Mouse (Mus musculus) megakaryocyte, embryonic 14.5 days (primary cell): ENCODE data around the gene Tmem30a. TPM values are rescaled to one million over a fixed set of nuclear protein-coding genes. Genes with fewer than 3 reads are reported as not detected.

Experiments
- H3K27me3 ChIP-seq: replicated peaks from 2 replicates; pipeline ENCODE3; 2012; ENCODE audit warnings: inconsistent platforms
- H3K36me3 ChIP-seq: replicated peaks from 2 replicates; pipeline ENCODE3; 2012; ENCODE audit warnings: low read length, inconsistent platforms, mixed read lengths
- H3K4me1 ChIP-seq: 2 replicates; pipeline ENCODE4 v1.6.1; 2012; ENCODE audit warnings: inconsistent platforms
- H3K4me3 ChIP-seq: replicated peaks from 2 replicates; pipeline ENCODE3; 2012; ENCODE audit warnings: moderate library complexity, mild to moderate bottlenecking, inconsistent platforms
- H3K9me3 ChIP-seq: 2 replicates; pipeline ENCODE4 v1.6.1; 2012; ENCODE audit warnings: inconsistent platforms
- FLI1 ChIP-seq: IDR thresholded peaks from 2 replicates; pipeline ENCODE4 v1.6.1; 2012; ENCODE audit warnings: low read length, inconsistent platforms, mixed read lengths
- GATA1 ChIP-seq: IDR thresholded peaks from 3 replicates; pipeline ENCODE4 v1.6.1; 2012; ENCODE audit warnings: mixed read lengths, low read length, inconsistent platforms, borderline replicate concordance
- polyA plus RNA-seq: library from polyadenylated mRNA; stranded (reverse); fragments of >175 nt; gene quantifications from 2 replicates; pipeline ENCODE4 v1.2.3, GENCODE M21; 2012; ENCODE audit warnings: low replicate concordance; ENCODE audit not compliant: insufficient read depth

Tmem30a gene
- polyA plus RNA-seq, 1 experiment = 64.6 TPM

DNA sequence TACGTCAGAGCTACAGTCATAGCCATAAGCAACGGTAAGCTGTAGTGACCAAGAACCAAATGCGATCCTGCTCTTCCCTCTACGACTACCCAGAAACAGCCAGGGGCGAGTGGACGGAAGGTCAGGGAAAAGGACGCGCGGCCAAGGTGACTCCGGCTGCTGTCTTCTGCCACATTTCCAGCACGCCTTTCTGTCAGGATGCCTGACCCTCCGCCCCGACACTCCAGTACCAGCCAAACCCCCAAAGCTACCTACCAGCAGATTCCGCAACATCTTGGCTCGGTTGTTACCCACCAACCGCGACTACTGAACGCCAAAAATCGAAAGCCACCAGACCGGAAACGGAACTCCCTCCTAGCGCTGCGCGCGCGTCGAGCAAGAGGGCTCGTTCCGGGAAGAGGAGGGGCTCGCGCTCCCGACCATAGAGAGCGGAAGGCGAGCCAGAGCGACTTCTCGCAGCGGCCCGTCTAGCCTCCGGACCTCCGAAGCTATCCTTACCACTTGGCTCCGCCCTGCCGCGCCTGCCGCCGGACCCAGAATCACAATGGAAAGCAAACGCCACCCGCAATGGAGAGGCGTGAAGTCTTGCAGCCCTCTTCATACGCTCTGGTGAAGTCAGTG, 33.8 kb downstream of the Tmem30a start, which contains the start of gene Cox7a2:
TSS of gene Cox7a2 (minus strand) at position 494 of the 621 bp plus-strand sequence.
- Histone ChIP-seq H3K27me3 (no peaks in the 10 kb centered on the region), H3K4me1 (peaks cover 22% of the 10 kb centered on the region), H3K9me3 (peaks cover 7% of the 10 kb centered on the region), H3K36me3 (peaks cover 37% of the 10 kb centered on the region), H3K4me3 (peak within 1 kb of the TSS; percentile 92)
- TF ChIP-seq GATA1 = no peak
- TF ChIP-seq FLI1 = peak; percentile 89

DNA sequence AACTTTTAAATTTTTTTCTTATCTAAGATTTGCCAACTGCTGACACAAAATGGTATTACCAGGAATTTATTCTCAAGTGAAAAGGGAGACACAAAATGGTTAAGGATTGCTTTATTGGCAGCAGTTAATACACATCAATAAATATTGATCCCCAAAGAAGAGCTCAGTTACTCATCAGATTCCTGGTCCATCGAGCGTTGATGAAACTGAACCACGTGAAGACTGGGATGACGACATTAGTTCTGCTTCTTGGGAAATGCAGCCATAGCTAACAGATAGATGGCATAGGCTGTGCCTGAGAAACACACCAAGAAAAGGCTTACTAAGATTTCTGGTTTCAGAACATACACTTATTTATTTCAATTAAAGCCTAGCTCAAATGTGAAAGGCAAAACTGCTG, 38.0 kb downstream of the Tmem30a start:
- Histone ChIP-seq H3K9me3 (no peaks in the 10 kb centered on the region), H3K27me3 (no peaks in the 10 kb centered on the region), H3K4me3 (no peak overlapping the region), H3K36me3 (peaks cover 64% of the 10 kb centered on the region), H3K4me1 (peaks cover 24% of the 10 kb centered on the region)
- TF ChIP-seq GATA1 (no peak), FLI1 (no peak)

DNA sequence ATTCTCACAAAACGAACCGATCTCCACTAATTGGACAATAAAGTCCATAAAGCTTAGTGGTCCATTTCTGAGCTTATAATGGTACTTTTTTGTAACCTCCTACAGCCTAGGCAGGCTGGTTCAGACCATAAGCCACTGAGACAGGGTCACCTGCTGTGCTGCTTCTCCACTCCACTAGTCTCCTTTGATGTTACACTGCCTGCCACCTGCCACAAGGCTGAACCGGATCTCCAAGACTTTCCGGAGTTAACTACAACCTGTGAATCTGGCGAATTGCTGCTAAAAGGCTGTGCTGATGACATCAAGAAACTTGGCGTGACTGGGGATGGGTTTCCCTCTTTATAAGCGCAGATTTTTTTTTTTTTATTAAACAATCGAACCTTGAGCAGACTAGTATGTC, 41.5 kb downstream of the Tmem30a start:
- Histone ChIP-seq H3K4me3 (no peak overlapping the region), H3K36me3 (peaks cover 62% of the 10 kb centered on the region), H3K9me3 (no peaks in the 10 kb centered on the region), H3K4me1 (peaks cover 4% of the 10 kb centered on the region; the same call in 1 of the 2 replicates), H3K27me3 (no peaks in the 10 kb centered on the region)
- TF ChIP-seq GATA1 = no peak
- no peak for TF ChIP-seq FLI1

DNA sequence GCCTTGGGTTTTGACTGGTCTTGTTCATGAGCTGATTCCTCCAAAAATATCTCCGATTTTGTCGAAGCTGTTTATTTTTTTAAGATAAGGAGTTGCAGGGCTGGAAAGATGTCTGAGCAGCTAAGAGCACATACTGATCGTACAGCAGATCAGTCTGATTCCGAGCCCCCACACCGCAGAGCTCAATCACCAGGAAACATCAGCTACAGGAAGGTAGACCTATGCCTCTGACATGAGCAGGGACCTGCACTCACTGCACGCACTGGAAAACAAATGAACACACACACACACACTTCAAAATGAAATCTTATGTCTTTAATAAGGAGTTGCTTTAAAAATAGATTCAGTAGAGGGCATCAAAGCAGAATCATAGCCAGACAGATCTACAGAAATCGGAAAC, 42.6 kb downstream of the Tmem30a start:
- H3K4me3 ChIP-seq = peak overlapping the region; percentile 23
- H3K4me1 ChIP-seq = peaks cover 4% of the 10 kb centered on the region; the same call in 1 of the 2 replicates
- no peaks in the 10 kb centered on the region for H3K9me3 ChIP-seq
- TF ChIP-seq FLI1 = no peak
- no peak for TF ChIP-seq GATA1
- H3K36me3 ChIP-seq = peaks cover 51% of the 10 kb centered on the region
- H3K27me3 ChIP-seq = no peaks in the 10 kb centered on the region

DNA sequence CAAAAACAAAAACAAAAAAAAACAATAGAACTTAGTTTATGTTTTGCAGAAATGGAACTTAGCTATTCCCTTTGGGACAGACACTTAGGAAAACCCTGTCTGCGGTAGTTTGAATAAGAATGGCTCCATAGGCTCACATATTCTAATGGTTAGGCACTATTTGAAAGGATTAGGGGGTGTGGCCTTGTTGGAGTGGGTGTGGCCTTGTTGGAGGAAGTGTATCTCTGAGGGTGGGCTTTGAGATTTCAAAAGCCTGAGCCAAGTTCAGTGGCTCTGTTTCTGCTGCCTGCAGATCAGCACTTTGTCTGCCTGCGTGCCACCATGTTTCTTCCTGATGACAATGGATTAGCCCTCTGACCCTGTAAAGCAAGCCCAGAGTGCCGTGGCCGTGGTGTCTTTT, 48.3 kb downstream of the Tmem30a start:
- no peaks in the 10 kb centered on the region for H3K27me3 ChIP-seq
- H3K4me3 ChIP-seq = no peak overlapping the region
- H3K36me3 ChIP-seq = peaks cover 9% of the 10 kb centered on the region
- H3K9me3 ChIP-seq = peaks cover 4% of the 10 kb centered on the region; the same call in 1 of the 2 replicates
- TF ChIP-seq GATA1 (no peak), FLI1 (no peak)
- no peaks in the 10 kb centered on the region for H3K4me1 ChIP-seq

DNA sequence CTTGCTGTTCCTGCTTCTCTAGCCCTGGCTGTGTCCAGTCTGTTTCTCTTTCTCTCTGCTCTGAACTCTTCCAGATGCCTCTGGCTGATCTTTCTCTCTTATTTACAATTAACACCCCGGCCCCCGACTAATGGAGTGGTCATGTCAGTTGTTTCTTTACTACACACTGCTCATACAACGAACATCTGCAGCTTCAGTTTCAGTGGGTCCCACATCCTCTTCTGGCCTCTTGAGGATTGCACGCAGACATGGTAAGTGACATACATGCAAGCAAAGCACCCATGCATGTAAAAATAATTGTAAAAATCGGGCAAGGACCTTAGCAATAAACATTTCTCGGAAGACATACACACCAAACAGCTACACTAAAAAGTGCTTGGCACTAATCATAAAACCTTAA, 57.7 kb downstream of the Tmem30a start:
- Histone ChIP-seq H3K9me3 (0 out of 2 replicates have a peak, but pooled peaks cover under 1% of the 10 kb centered on the region), H3K4me1 (no peaks in the 10 kb centered on the region), H3K36me3 (no peaks in the 10 kb centered on the region), H3K27me3 (peaks cover under 1% of the 10 kb centered on the region), H3K4me3 (no peak overlapping the region)
- TF ChIP-seq FLI1 (no peak), GATA1 (no peak)

DNA sequence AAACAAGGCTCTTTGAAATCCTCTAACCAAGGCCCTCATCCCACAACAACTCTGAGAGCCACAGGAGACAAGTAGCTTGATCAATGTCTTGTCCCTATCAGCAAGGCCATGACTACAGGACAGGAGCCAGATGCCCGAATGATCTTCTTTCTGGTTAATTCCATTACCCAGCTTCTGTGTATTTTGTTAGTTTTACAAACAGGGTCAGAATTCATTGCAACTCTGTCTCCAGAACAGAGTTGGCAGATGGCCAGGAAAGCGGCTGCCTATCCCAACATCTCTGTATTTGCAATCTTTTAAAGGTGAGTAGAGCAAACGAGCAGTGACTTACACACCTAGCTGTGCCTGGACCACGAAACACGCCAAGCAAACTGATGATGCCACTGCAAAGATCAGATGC, 63.0 kb downstream of the Tmem30a start:
- Histone ChIP-seq H3K9me3 (0 out of 2 replicates have a peak, but pooled peaks cover 2% of the 10 kb centered on the region), H3K36me3 (no peaks in the 10 kb centered on the region), H3K27me3 (peaks cover 4% of the 10 kb centered on the region), H3K4me3 (no peak overlapping the region), H3K4me1 (no peaks in the 10 kb centered on the region)
- TF ChIP-seq FLI1 (no peak), GATA1 (no peak)

DNA sequence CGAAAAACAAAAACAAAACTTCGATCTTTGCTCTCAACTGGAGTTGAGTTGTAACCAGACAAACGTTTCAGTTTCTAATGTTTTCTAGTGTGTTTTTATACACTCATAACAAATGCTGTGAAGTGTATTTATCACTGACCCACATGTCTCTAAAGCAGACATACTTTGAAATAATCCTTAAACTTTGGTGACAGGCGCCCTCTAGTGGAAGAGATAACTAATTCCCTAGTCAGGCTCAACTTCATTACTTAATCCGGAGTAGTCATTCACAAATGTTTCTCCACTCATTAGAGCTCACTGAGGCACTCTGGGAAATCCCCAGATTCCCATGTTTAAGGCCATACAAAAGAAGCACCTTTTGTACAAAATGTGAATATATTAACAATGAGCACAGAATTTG, 70.2 kb downstream of the Tmem30a start:
- Histone ChIP-seq H3K9me3 (peaks cover 9% of the 10 kb centered on the region), H3K27me3 (peaks cover 43% of the 10 kb centered on the region), H3K4me1 (peaks cover 19% of the 10 kb centered on the region), H3K4me3 (no peak overlapping the region), H3K36me3 (no peaks in the 10 kb centered on the region)
- TF ChIP-seq GATA1 (no peak), FLI1 (no peak)

DNA sequence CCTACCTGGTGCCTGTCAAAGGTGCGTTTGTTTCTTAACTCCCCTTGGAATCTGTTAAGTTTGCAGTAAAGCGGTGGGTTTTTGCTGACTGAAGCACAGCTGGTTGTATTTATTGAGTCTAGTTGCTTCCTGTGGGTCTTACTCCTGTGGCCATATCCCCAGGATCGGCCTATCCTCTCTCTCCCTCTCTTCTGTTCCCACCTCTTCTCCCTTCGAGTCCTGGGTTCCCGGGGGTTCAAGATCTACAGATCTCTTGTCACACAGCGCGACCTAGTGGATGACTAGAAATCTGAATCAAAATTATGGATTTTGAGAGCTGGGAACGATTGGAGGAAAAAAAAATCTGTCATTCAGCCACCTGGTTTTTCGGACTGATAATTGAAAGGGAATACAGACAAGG, 72.3 kb downstream of the Tmem30a start:
- H3K4me3 ChIP-seq = no peak overlapping the region
- TF ChIP-seq GATA1 (no peak), FLI1 (no peak)
- peaks cover 29% of the 10 kb centered on the region for H3K4me1 ChIP-seq
- H3K36me3 ChIP-seq = no peaks in the 10 kb centered on the region
- peaks cover 57% of the 10 kb centered on the region for H3K27me3 ChIP-seq
- peaks cover 9% of the 10 kb centered on the region for H3K9me3 ChIP-seq

DNA sequence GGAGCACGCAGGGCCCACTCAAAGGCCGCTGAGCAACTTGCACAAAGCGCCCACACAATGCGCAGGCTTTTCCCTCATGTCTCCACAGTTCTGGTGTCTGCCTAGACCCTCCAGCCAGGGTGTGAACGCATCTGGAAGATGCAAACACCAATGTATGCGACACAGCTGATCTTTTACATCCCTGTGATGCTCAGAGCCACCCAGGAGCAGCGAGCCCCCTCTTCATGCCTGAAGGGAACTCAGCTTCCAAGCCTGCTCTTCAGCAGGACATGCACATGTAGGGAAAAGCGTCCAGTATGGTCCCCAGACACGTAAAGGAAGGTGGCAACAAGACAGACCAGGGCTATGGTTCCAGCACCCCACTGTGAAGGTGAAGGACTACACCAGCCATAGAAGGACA, 73.2 kb downstream of the Tmem30a start:
- peaks cover 29% of the 10 kb centered on the region for H3K4me1 ChIP-seq
- H3K36me3 ChIP-seq = no peaks in the 10 kb centered on the region
- peaks cover 9% of the 10 kb centered on the region for H3K9me3 ChIP-seq
- H3K4me3 ChIP-seq = no peak overlapping the region
- no peak for TF ChIP-seq FLI1
- TF ChIP-seq GATA1 = no peak
- H3K27me3 ChIP-seq = peaks cover 61% of the 10 kb centered on the region
